Mouse (Mus musculus): ENCODE results near the gene 9930022D16Rik.

The 9930022D16Rik gene

DNA sequence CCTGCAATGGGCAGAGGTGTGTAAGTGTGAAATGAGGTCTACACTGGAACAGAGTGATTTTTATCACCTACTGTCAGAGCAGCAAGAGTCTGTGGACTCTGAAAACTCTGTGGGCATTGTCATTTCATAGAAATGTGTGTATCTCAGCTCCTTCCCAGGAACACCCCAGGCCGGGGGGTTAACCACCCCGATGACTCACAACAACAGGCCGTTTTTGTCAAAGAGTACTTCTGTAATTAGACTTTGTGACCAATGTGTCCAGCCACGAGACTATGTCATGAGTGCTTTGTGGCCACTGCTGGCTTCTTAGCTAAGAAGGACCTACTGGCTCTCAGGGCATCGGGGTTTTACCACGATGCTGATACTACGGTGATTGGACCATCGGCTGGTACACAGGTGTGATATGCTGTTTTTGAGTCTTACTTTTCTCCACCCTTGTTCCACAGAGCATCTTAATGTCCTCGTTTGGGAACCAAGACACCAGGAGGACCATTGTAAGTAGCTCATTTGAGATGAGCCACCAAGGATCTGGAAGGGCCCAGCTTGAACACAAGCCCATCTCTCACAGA lies 3.8 kb downstream of the 9930022D16Rik start:
- no peak for DNase-seq (ENCODE audit: low spot score in 2 of 2)

- DNase-seq (ENCODE audit: low spot score in 2 of 2): no peak
These were observed 5.7 kb downstream of the 9930022D16Rik start for GRCm38 (mm10) chr11:109419461-109419860.

GRCm38 (mm10) chr11:109419961-109420566 lies 6.3 kb downstream of the 9930022D16Rik start:
- DNase-seq (ENCODE audit: low spot score in 2 of 2): peak; percentile 87 to 88

GRCm38 (mm10) chr11:109420567-109420962 lies 6.8 kb downstream of the 9930022D16Rik start:
- no peak for DNase-seq (ENCODE audit: low spot score in 2 of 2)

GRCm38 (mm10) chr11:109421205-109421604 lies 7.5 kb downstream of the 9930022D16Rik start:
- no peak for DNase-seq (ENCODE audit: low spot score in 2 of 2)

- no peak for DNase-seq (ENCODE audit: low spot score in 2 of 2)
These were observed 8.5 kb downstream of the 9930022D16Rik start for GRCm38 (mm10) chr11:109422263-109422662.

- no peak for DNase-seq (ENCODE audit: low spot score in 2 of 2)
These were observed 9.6 kb downstream of the 9930022D16Rik start for GRCm38 (mm10) chr11:109423294-109423693.

GRCm38 (mm10) chr11:109425392-109426271 lies 11.9 kb downstream of the 9930022D16Rik start, which contains the start of gene Amz2:
Gene Amz2 (plus strand): TSS chr11:109425946.
- peak; percentile 99 for DNase-seq (ENCODE audit: low spot score in 2 of 2)

DNA sequence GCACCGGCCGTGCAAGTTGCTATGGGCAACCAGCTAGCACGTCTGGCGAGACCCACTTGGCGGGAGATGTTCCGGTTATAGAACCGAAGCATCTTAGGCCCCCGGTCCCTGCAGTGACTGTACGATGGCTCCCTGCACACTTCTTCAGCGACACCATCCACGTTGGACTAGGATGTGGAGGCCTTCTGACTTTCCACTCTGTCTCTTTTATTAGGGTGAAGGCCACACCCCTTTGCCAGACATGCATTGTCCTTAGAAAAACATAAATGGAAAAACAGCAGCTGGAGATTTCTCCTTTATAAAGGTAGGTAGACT lies 12.5 kb downstream of the 9930022D16Rik start:
- DNase-seq (ENCODE audit: low spot score in 2 of 2): no peak

DNA sequence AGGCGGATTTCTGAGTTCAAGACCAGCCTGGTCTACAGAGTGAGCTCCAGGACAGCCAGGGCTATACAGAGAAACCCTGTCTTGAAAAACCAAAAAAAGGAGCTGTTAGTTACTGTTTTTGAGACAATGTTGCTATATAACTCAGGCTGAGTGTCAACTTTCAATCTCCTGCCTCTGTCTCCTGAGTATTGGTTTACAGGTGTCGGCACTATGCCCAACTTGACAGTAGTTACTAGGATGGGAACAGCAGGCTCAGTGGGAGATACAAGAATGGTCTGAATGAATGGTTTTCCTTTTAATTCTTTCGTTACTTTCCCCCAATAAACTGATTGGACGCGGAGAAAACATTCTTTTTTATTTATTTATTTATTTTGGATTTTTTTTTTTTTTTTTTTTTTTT lies 13.6 kb downstream of the 9930022D16Rik start:
- DNase-seq (ENCODE audit: low spot score in 2 of 2): no peak

DNA sequence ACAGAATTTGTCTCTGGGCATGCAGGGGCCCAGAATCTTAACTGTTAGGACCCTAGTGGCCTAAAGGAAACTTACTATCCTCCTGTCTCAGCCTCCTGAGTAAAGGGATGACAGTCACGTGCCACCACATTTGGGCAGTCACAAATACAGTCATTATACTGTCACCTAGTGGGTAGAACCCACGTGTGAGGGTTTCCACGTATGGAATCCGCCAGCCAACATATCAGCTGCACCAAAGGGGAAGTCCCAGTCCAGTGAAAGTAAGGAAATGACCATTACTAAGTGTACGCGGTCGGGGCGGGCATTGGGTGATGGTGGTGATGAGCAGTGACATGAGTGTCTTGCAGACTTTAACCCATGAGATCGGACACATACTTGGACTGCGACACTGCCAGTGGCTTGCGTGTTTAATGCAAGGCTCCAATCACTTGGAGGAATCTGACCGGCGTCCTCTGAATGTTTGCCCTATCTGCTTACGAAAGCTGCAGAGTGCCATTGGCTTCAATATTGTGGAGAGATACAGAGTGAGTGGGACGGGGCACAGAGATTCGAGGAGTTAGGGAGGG lies 20.6 kb downstream of the 9930022D16Rik start:
- DNase-seq (ENCODE audit: low spot score in 2 of 2): no peak

DNA sequence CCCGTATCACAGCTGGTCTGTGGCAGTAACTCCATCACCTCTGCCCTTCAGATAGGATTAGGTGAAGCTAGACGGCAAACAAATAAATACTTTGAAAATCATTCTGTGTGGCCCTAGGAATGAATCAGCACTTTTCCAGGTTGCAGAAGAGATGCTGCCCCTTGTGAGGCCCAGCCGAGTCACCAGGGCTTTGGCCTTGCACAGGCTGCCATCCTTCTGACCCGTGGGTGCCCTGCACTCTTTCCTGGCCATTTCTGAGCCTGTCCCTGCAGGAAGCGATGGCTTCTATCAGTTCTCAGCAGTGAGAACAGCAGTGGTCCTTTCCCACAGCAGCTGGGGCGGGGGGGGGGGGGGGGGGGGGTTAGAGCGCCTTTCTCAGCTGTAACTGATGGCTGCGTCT lies 23.2 kb downstream of the 9930022D16Rik start:
- no peak for DNase-seq (ENCODE audit: low spot score in 2 of 2)

- DNase-seq (ENCODE audit: low spot score in 2 of 2): no peak
These were observed 25.5 kb downstream of the 9930022D16Rik start for GRCm38 (mm10) chr11:109439209-109439608.

DNA sequence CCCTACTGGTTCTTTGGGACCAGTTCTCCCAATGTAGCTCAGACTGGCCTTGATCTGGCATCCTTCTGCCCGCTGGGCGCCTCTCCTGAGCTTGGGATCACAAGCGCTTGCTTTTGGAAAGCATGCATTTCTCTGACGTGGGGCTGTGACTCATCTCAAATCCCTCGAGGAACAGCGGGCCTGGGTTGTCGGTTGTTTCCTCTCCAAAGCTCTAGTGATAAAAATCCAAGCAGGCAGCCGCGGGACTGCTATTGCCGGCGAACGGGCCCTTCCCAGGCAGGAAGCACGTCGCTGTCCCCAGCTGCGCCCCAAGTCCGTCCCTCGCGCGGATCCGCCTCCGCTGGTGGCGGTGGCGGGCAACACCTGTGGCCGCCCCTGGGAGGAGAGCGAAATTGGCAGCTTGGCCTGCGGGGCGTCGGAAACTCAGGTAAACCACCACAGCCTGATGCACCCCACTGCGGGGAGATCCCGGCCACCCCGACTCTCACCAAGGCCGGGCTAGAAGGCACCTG lies 26.2 kb downstream of the 9930022D16Rik start:
- peak; percentile 82 for DNase-seq (ENCODE audit: low spot score in 2 of 2)

DNA sequence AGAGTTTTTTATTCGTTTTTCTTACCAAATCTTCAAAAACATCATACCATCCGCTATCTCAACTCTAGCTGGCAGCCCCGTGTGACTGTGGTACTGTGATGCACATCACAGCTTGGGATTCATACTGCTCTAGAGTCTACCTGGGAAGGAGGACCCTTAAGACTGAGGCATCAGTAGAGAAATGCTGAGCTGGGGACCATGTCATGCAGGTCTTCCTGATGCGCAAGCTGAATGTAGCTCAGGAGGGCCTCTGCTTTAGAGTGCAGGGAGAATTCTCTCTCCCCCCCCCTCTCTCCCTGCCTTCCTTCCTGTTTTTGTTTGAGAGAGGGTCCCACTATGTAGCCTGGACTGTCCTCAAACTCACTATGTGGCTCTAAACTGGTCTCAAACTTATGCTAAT lies 26.9 kb downstream of the 9930022D16Rik start:
- no peak for DNase-seq (ENCODE audit: low spot score in 2 of 2)

GRCm38 (mm10) chr11:109441119-109441518 lies 27.4 kb downstream of the 9930022D16Rik start:
- DNase-seq (ENCODE audit: low spot score in 2 of 2): peak in 1 of 2 experiments; percentile 51

DNA sequence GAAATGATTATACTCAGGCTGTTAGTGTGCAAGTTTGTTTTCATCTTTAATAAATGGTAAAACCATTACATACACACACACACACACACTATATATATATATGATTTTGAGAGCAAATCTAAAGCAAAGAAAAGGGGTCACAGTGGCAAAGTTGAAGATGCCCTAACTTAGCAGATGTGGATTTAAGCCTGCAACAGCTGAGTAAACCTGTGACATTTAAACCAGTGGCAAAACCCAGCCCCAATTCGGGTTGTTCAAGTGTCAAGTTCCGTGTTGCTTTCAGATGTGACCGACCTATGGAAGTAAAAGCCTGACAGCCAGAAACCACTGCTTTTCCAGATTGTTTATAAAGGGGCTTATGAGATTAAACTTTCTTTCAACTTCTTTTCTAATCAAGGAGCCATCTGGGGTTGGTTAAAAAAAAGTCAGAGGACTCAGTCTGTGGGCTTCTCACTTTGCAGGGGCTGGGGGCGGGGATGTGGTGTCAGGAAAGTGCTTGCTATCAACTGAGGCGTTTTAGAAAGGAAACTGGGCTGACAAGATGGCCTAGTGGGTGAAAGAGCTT lies 28.5 kb downstream of the 9930022D16Rik start:
- DNase-seq (ENCODE audit: low spot score in 2 of 2): no peak

GRCm38 (mm10) chr11:109443468-109444263 lies 29.9 kb downstream of the 9930022D16Rik start:
- DNase-seq (ENCODE audit: low spot score in 2 of 2): no peak

- no peak for DNase-seq (ENCODE audit: low spot score in 2 of 2)
These were observed 30.9 kb downstream of the 9930022D16Rik start for GRCm38 (mm10) chr11:109444600-109444999.

GRCm38 (mm10) chr11:109445438-109446035 lies 31.8 kb downstream of the 9930022D16Rik start:
- DNase-seq (ENCODE audit: low spot score in 2 of 2): peak in 1 of 2 experiments; percentile 58

GRCm38 (mm10) chr11:109451169-109451568 lies 37.5 kb downstream of the 9930022D16Rik start:
- no peak for DNase-seq (ENCODE audit: low spot score in 2 of 2)

Measured in spleen, postnatal 36 days (tissue).